9 mouse cellular contexts compared by ENCODE assay signal in the genomic region with DNA sequence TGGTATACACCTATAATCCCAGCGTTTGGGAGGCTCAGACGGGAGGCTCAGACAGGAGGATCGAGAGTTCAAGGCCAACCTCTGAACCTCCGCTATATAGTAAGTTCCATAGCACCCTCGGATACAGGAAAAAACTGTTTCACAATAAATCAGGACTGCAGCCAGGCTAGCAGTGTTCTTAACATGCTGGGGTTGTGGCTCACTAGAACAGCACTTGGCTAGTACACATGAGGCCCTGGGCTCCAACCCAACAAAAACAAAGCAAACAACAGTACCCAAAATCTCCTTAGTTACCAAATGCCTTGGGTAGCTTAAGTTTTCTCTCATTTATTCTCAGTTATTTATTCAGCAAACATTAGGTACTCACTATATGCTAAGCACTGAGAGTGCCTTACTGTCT. TPM values are rescaled to one million over a fixed set of nuclear protein-coding genes. Genes with fewer than 3 reads are reported as not detected.
A peak's percentile ranks its signal among the peaks of the same experiment; 100 is the strongest.
DNase-seq lines count a peak whose midpoint lies in the region; ATAC-seq and TF ChIP-seq lines count a peak whose summit lies in the region.
"Had no signal": no experiment of that assay in that cellular context is flagged by ENCODE, and none has a peak within 500 bp of the region (broad histone marks: within the 10 kb centered on the region; RNA-seq: fewer than 3 reads in every experiment).

No protein-coding gene starts in this region.

- H3K27ac ChIP-seq in liver, postnatal 0 days (ENCODE audit: low read depth): no peak overlapping the region
- H3K27ac ChIP-seq in liver, embryonic 11.5 days (ENCODE audit: low read depth, low read length): no peak overlapping the region
- peak overlapping the region; percentile 69; the same call in 1 of the 2 replicates for H3K27ac ChIP-seq in stomach, embryonic 14.5 days (ENCODE audit: low read length)

- no peak overlapping the region for H3K4me2 ChIP-seq in liver, postnatal 0 days (ENCODE audit: low read depth, low read length)
- no peak overlapping the region for H3K4me2 ChIP-seq in liver, embryonic 11.5 days
- no peak overlapping the region for H3K4me2 ChIP-seq in stomach, embryonic 14.5 days (replicated peaks; ENCODE audit: low read depth, low read length)
- H3K4me2 ChIP-seq: embryonic facial prominence, embryonic 12.5 days had no signal

- no peaks in the 10 kb centered on the region for H3K36me3 ChIP-seq in liver, postnatal 0 days (replicated peaks; ENCODE audit: insufficient read depth, low read length)
- no peaks in the 10 kb centered on the region for H3K36me3 ChIP-seq in liver, embryonic 11.5 days (ENCODE audit: control insufficient read depth, insufficient read depth, low read length)
- peaks cover 2% of the 10 kb centered on the region; the same call in 1 of the 2 replicates for H3K36me3 ChIP-seq in stomach, embryonic 14.5 days (ENCODE audit: control insufficient read depth, insufficient read depth, low read length)
- H3K36me3 ChIP-seq: embryonic facial prominence, embryonic 12.5 days had no signal

- TF ChIP-seq CTCF in liver, postnatal 0 days (IDR thresholded peaks at IDR 0.05; ENCODE audit: low read depth): no peak

- peaks cover 30% of the 10 kb centered on the region for H3K4me1 ChIP-seq in liver, postnatal 0 days (ENCODE audit: insufficient read depth)
- peaks cover 13% of the 10 kb centered on the region for H3K4me1 ChIP-seq in liver, embryonic 11.5 days (replicated peaks; ENCODE audit: control insufficient read depth, insufficient read depth, low read length)
- peaks cover 18% of the 10 kb centered on the region for H3K4me1 ChIP-seq in stomach, embryonic 14.5 days (ENCODE audit: control insufficient read depth, insufficient read depth, low read length)

- H3K9ac ChIP-seq in liver, postnatal 0 days (replicated peaks): no peak overlapping the region
- H3K9ac ChIP-seq in liver, embryonic 11.5 days (ENCODE audit: low read depth, low read length): no peak overlapping the region
- H3K9ac ChIP-seq in stomach, embryonic 14.5 days (replicated peaks; ENCODE audit: low read depth, low read length): no peak overlapping the region
- H3K9ac ChIP-seq: embryonic facial prominence, embryonic 12.5 days had no signal

- intact Hi-C loops in heart, postnatal 14 days (cut with DNase I): no loop called here

- H3K4me3 ChIP-seq in liver, postnatal 0 days (ENCODE audit: low read depth, low read length): no peak overlapping the region
- H3K4me3 ChIP-seq in liver, embryonic 11.5 days (ENCODE audit: low read depth, low read length): no peak overlapping the region
- no peak overlapping the region for H3K4me3 ChIP-seq in stomach, embryonic 14.5 days (ENCODE audit: low read depth, low read length)
- H3K4me3 ChIP-seq: embryonic facial prominence, embryonic 12.5 days had no signal

- DNase-seq in adrenal gland, adult 2 months: peak; percentile 70
- no peak for DNase-seq in adrenal gland, postnatal 4 days (ENCODE audit: low spot score in 2 of 2)
- DNase-seq in liver, postnatal 0 days: no peak
- no peak for DNase-seq in liver, embryonic 11.5 days (ENCODE audit: low spot score)
- DNase-seq in heart, postnatal 14 days: peak; percentile 60 to 76
- no peak for DNase-seq in cerebellum, postnatal 25 days

- 62% methylated on average over 5 of the region's 5 CpGs for WGBS in liver, postnatal 0 days (ENCODE audit: insufficient replicate concordance)
- WGBS in liver, embryonic 11.5 days: 87% methylated on average over 5 of the region's 5 CpGs
- WGBS in stomach, embryonic 14.5 days: 84% methylated on average over 5 of the region's 5 CpGs

- TF ChIP-seq EP300 in liver, postnatal 0 days (IDR thresholded peaks at IDR 0.05; ENCODE audit: low read depth): no peak

- ATAC-seq in liver, postnatal 0 days: peak; percentile 26; the same call in 1 of the 2 replicates
- no peak for ATAC-seq in liver, embryonic 11.5 days (replicated peaks; ENCODE audit: low FRiP score)
- no peak for ATAC-seq in stomach, embryonic 14.5 days (ENCODE audit: insufficient number of reproducible peaks, insufficient read depth, low FRiP score, low read depth)
- ATAC-seq in megakaryocyte progenitor cell, adult 5-6 weeks (replicated peaks; ENCODE audit: poor library complexity): no peak

- no peaks in the 10 kb centered on the region for H3K27me3 ChIP-seq in liver, postnatal 0 days (ENCODE audit: insufficient read depth, low read length)
- no peaks in the 10 kb centered on the region for H3K27me3 ChIP-seq in liver, embryonic 11.5 days (replicated peaks; ENCODE audit: control insufficient read depth, insufficient read depth, low read length)
- H3K27me3 ChIP-seq in stomach, embryonic 14.5 days (ENCODE audit: control insufficient read depth, insufficient read depth, low read length): no peaks in the 10 kb centered on the region
- H3K27me3 ChIP-seq: embryonic facial prominence, embryonic 12.5 days had no signal

- H3K9me3 ChIP-seq in liver, postnatal 0 days (ENCODE audit: low read length): no peaks in the 10 kb centered on the region
- no peaks in the 10 kb centered on the region for H3K9me3 ChIP-seq in liver, embryonic 11.5 days (ENCODE audit: control insufficient read depth, low read length)
- no peaks in the 10 kb centered on the region for H3K9me3 ChIP-seq in stomach, embryonic 14.5 days (ENCODE audit: control insufficient read depth, low read depth, low read length)
- H3K9me3 ChIP-seq: embryonic facial prominence, embryonic 12.5 days had no signal

RNA-seq across cellular contexts. Expression of gene Tspan9, which starts 21.7 kb away (rescaled TPM):
- total RNA-seq in adrenal gland, adult 2 months (2021): 10 to 100 TPM; 47.8 to 66.5 TPM
- polyA plus RNA-seq in adrenal gland, adult 2 months (2012; rRNA removed): 38.7 and 44.7 TPM in 2 replicates
- 10 to 100 TPM; 80.4 to 83.3 TPM for total RNA-seq in adrenal gland, postnatal 4 days (2021)
- polyA plus RNA-seq in liver, postnatal 0 days (2015; fragmentation: Nextera tagmentation; extraction: Ambion mirVana): 17.7 and 19.6 TPM in 2 replicates
- polyA plus RNA-seq in liver, embryonic 11.5 days (2014; fragmentation: Nextera tagmentation; extraction: Ambion mirVana): 46.3 and 46.9 TPM in 2 replicates
- 100 to 1,000 TPM; 105 to 126 TPM for total RNA-seq in heart, postnatal 14 days (2021)
- polyA plus RNA-seq in stomach, embryonic 14.5 days (2014; fragmentation: Nextera tagmentation; extraction: Ambion mirVana): 124 and 139 TPM in 2 replicates
- 0.71 and 2.7 TPM in 2 replicates for total RNA-seq in megakaryocyte progenitor cell, adult 5-6 weeks (2015)
- total RNA-seq in megakaryocyte progenitor cell, adult 5-6 weeks (2017): 2.8 and 4.4 TPM in 2 replicates

Comparison
In these comparisons a context has a peak if more than half of its experiments do, and no peak if none do; other contexts are left out.
1. DNase-seq: peak in adrenal gland, adult 2 months (single experiment) and heart, postnatal 14 days (2 of 2); none in adrenal gland, postnatal 4 days (0 of 2), liver, postnatal 0 days (single experiment), liver, embryonic 11.5 days (single experiment) and cerebellum, postnatal 25 days (0 of 2).
2. RNA of gene Tspan9, which starts 21.7 kb away (total RNA-seq): 105 to 126 TPM in heart, postnatal 14 days, 80.4 to 83.3 TPM in adrenal gland, postnatal 4 days and 47.8 to 66.5 TPM in adrenal gland, adult 2 months; 0.71 to 4.4 TPM in megakaryocyte progenitor cell, adult 5-6 weeks; every median in the first group is over 4 times any median in the second.